Mouse (Mus musculus): ENCODE results near the gene Tmem92.

Tmem92 gene

GRCm38 (mm10) chr11:94729565-94729964, 52.9 kb downstream of the Tmem92 start:
- DNase-seq (ENCODE audit: low read depth, low spot score) = peak; percentile 13

DNA sequence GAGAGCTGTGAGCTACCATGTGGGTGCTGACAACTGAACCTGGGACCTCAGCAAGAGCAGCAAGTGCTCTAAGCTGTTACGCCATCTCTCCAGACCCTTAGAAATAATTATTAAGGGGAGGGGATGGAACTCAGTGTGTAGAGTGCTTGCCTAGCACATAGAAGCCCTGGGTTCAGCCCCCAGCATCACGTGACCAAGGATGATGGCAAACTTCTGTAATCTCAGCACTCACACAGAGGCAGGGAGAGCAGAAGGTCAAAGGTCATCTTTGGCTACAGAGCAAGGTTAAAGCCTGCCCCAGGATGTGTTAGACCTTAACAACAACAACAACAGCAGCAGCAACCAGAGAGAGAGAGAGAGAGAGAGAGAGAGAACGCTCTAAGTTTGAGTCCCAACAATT, 54.0 kb downstream of the Tmem92 start:
- DNase-seq (ENCODE audit: low read depth, low spot score) = no peak

DNA sequence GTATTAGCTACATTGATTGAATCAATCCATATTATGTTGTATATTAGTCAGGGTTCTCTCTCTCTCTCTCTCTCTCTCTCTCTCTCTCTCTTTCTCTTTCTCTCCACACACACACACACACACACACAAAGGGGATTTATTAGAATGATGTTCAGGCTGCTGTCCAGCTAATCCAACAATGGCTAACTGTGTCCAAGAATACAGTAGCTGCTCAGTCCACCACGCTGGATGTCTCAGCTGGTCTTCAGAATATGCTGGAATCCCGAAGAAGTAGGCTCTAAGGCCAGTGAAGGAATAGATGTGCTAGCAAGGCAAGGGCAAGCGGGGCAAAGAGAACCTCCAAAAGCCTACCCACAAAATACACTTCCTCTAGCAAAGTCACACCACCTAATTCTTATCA, 55.2 kb downstream of the Tmem92 start:
- DNase-seq (ENCODE audit: low read depth, low spot score) = no peak
